17 mouse cellular contexts compared by ENCODE assay signal in genomic region chr1:136220037-136220871, GRCm38 (mm10). TPM values are rescaled to one million over a fixed set of nuclear protein-coding genes. Genes with fewer than 3 reads are reported as not detected.
DNase-seq lines count a peak whose midpoint lies in the region; ATAC-seq and TF ChIP-seq lines count a peak whose summit lies in the region.
"Had no signal": no experiment of that assay in that cellular context is flagged by ENCODE, and none has a peak within 500 bp of the region (broad histone marks: within the 10 kb centered on the region; RNA-seq: fewer than 3 reads in every experiment).

No protein-coding gene starts in this region.

- peak overlapping the region; percentile 62 for H3K27ac ChIP-seq in kidney, embryonic 15.5 days
- H3K27ac ChIP-seq in kidney, adult 2 months (ENCODE audit: insufficient read depth, low read depth, low read length) = no peak overlapping the region
- H3K27ac ChIP-seq in ES-Bruce4 (ENCODE audit: insufficient read depth, low read length) = peak overlapping the region; percentile 84
- peak overlapping the region; percentile 73 for H3K27ac ChIP-seq in intestine, postnatal 0 days (ENCODE audit: low read depth, low read length)
- H3K27ac ChIP-seq in liver, postnatal 0 days (ENCODE audit: low read depth) = no peak overlapping the region

- H3K27me3 ChIP-seq in kidney, embryonic 15.5 days = no peaks in the 10 kb centered on the region
- H3K27me3 ChIP-seq in kidney, adult 2 months (replicated peaks; ENCODE audit: control insufficient read depth, insufficient read depth, low read length) = no peaks in the 10 kb centered on the region
- no peaks in the 10 kb centered on the region for H3K27me3 ChIP-seq in ES-Bruce4 (ENCODE audit: control insufficient read depth, insufficient read depth, low read length, poor library complexity, severe bottlenecking)
- H3K27me3 ChIP-seq in intestine, postnatal 0 days (replicated peaks; ENCODE audit: control insufficient read depth, insufficient read depth, low read length) = no peaks in the 10 kb centered on the region
- 0 out of 2 replicates have a peak, but pooled peaks cover 2% of the 10 kb centered on the region for H3K27me3 ChIP-seq in liver, postnatal 0 days (ENCODE audit: insufficient read depth, low read length)

- H3K4me1 ChIP-seq in kidney, embryonic 15.5 days = no peaks in the 10 kb centered on the region
- peaks cover 20% of the 10 kb centered on the region; the same call in 1 of the 2 replicates for H3K4me1 ChIP-seq in kidney, adult 2 months (ENCODE audit: control insufficient read depth, insufficient read depth, low read length)
- peaks cover 7% of the 10 kb centered on the region for H3K4me1 ChIP-seq in ES-Bruce4 (ENCODE audit: control insufficient read depth, insufficient read depth, low read length)
- H3K4me1 ChIP-seq in intestine, postnatal 0 days (replicated peaks; ENCODE audit: control insufficient read depth, insufficient read depth, low read length) = peaks cover 7% of the 10 kb centered on the region; the same call in 1 of the 2 replicates
- no peaks in the 10 kb centered on the region for H3K4me1 ChIP-seq in liver, postnatal 0 days (ENCODE audit: insufficient read depth)

- peak; percentile 70 for ATAC-seq in kidney, embryonic 15.5 days (replicated peaks; ENCODE audit: low FRiP score)
- ATAC-seq in intestine, postnatal 0 days = peak; percentile 85
- no peak for ATAC-seq in granulocyte monocyte progenitor cell, adult 5-6 weeks (replicated peaks; ENCODE audit: poor library complexity, severe bottlenecking)
- ATAC-seq in liver, postnatal 0 days = no peak

- no peak overlapping the region for H3K4me2 ChIP-seq in kidney, embryonic 15.5 days
- peak overlapping the region; percentile 49 for H3K4me2 ChIP-seq in intestine, postnatal 0 days (replicated peaks; ENCODE audit: low read depth)
- H3K4me2 ChIP-seq in liver, postnatal 0 days (ENCODE audit: low read depth, low read length) = no peak overlapping the region

- H3K9me3 ChIP-seq in kidney, embryonic 15.5 days (replicated peaks) = no peaks in the 10 kb centered on the region
- no peaks in the 10 kb centered on the region for H3K9me3 ChIP-seq in ES-Bruce4 (replicated peaks; ENCODE audit: control insufficient read depth, insufficient read depth, low read length, poor library complexity, severe bottlenecking)
- no peaks in the 10 kb centered on the region for H3K9me3 ChIP-seq in intestine, postnatal 0 days (ENCODE audit: control insufficient read depth)
- no peaks in the 10 kb centered on the region for H3K9me3 ChIP-seq in liver, postnatal 0 days (ENCODE audit: low read length)
- H3K9me3 ChIP-seq: G1E had no signal

- WGBS in kidney, embryonic 15.5 days = 64% methylated on average over 10 of the region's 10 CpGs
- WGBS in kidney, adult 2 months = 62% methylated on average over 10 of the region's 10 CpGs
- 30% methylated on average over 10 of the region's 10 CpGs for WGBS in intestine, postnatal 0 days
- 72% methylated on average over 10 of the region's 10 CpGs for WGBS in liver, postnatal 0 days (ENCODE audit: insufficient replicate concordance)

- TF ChIP-seq CTCF in kidney, adult 2 months (conservative IDR thresholded peaks at IDR 0.05; ENCODE audit: insufficient read depth, insufficient read length, low read depth, low read length) = no peak
- TF ChIP-seq CTCF in ES-Bruce4 (IDR thresholded peaks at IDR 0.05; ENCODE audit: low read depth, low read length) = no peak
- no peak for TF ChIP-seq CTCF in intestine, postnatal 0 days (IDR thresholded peaks at IDR 0.05; ENCODE audit: low read depth)
- no peak for TF ChIP-seq CTCF in liver, postnatal 0 days (IDR thresholded peaks at IDR 0.05; ENCODE audit: low read depth)

- no peak for TF ChIP-seq POLR2A in kidney, adult 2 months (IDR thresholded peaks at IDR 0.05; ENCODE audit: low read depth, low read length)
- no peak for TF ChIP-seq POLR2A in ES-Bruce4 (IDR thresholded peaks at IDR 0.05; ENCODE audit: insufficient read depth, low read length)

- peak; percentile 70 for TF ChIP-seq EP300 in ES-Bruce4 (IDR thresholded peaks at IDR 0.05; ENCODE audit: insufficient read depth, low read depth, low read length)
- no peak for TF ChIP-seq EP300 in liver, postnatal 0 days (IDR thresholded peaks at IDR 0.05; ENCODE audit: low read depth)

- H3K36me3 ChIP-seq in kidney, embryonic 15.5 days = peaks cover 70% of the 10 kb centered on the region
- no peaks in the 10 kb centered on the region for H3K36me3 ChIP-seq in kidney, adult 2 months (ENCODE audit: control insufficient read depth, insufficient read depth, low read length)
- H3K36me3 ChIP-seq in ES-Bruce4 (ENCODE audit: control insufficient read depth, insufficient read depth, low read length, poor library complexity, severe bottlenecking) = 0 out of 2 replicates have a peak, but pooled peaks cover 8% of the 10 kb centered on the region
- H3K36me3 ChIP-seq in intestine, postnatal 0 days (ENCODE audit: control insufficient read depth, insufficient read depth) = peaks cover 34% of the 10 kb centered on the region
- no peaks in the 10 kb centered on the region for H3K36me3 ChIP-seq in liver, postnatal 0 days (replicated peaks; ENCODE audit: insufficient read depth, low read length)
- H3K36me3 ChIP-seq: G1E had no signal

- H3K4me3 ChIP-seq in kidney, embryonic 15.5 days (replicated peaks) = no peak overlapping the region
- H3K4me3 ChIP-seq in kidney, adult 2 months (ENCODE audit: insufficient read depth, low read depth, low read length) = no peak overlapping the region
- peak overlapping the region; percentile 23; the same call in 1 of the 2 replicates for H3K4me3 ChIP-seq in ES-Bruce4 (ENCODE audit: low read depth, low read length)
- H3K4me3 ChIP-seq in intestine, postnatal 0 days (ENCODE audit: low read depth, low read length) = no peak overlapping the region
- H3K4me3 ChIP-seq in liver, postnatal 0 days (ENCODE audit: low read depth, low read length) = no peak overlapping the region
- H3K4me3 ChIP-seq: erythroblast, embryonic 14.5 days had no signal

- DNase-seq in kidney, adult 2 months = no peak
- DNase-seq in lung, postnatal 25 days (ENCODE audit: low spot score) = peak; percentile 45
- no peak for DNase-seq in liver, postnatal 0 days
- DNase-seq in neural tube, embryonic 10.5 days (ENCODE audit: extremely low spot score, low spot score) = no peak
- DNase-seq: B cell, adult 2 months; cerebellum, adult 11 months; heart, postnatal 14 days; thymus, adult 2 months had no signal

- H3K9ac ChIP-seq in kidney, embryonic 15.5 days = no peak overlapping the region
- peak overlapping the region; percentile 9; the same call in 1 of the 2 replicates for H3K9ac ChIP-seq in ES-Bruce4 (ENCODE audit: low read depth, poor library complexity, severe bottlenecking)
- H3K9ac ChIP-seq in intestine, postnatal 0 days (ENCODE audit: low read depth, low read length) = no peak overlapping the region
- no peak overlapping the region for H3K9ac ChIP-seq in liver, postnatal 0 days (replicated peaks)

RNA-seq across cellular contexts. Expression of gene Mroh3, which starts 7.6 kb away (rescaled TPM):
- 0.30 and 0.48 TPM in 2 replicates for polyA plus RNA-seq in kidney, embryonic 15.5 days (2015; fragmentation: Nextera tagmentation; extraction: Ambion mirVana)
- polyA plus RNA-seq in kidney, adult 2 months (2012; rRNA removed) = 0.10 and 0.44 TPM in 2 replicates
- 0.99 and 1.3 TPM in 2 replicates for polyA plus RNA-seq in ES-Bruce4 (2011; ENCODE audit: insufficient read depth, insufficient read length, low read depth, missing spikeins)
- 0.04 and 0.25 TPM in 2 replicates for polyA plus RNA-seq in intestine, postnatal 0 days (2015; fragmentation: Nextera tagmentation; extraction: Ambion mirVana)
- total RNA-seq in granulocyte monocyte progenitor cell, adult 5-6 weeks (2014; fragmentation: Nextera tagmentation) = not detected in 2 replicates
- total RNA-seq in granulocyte monocyte progenitor cell, adult 5-6 weeks (2017) = not detected in 2 replicates
- polyA plus RNA-seq in liver, postnatal 0 days (2015; fragmentation: Nextera tagmentation; extraction: Ambion mirVana) = not detected in 2 replicates
- total RNA-seq: adrenal gland, postnatal 4 days; heart, postnatal 14 days; megakaryocyte progenitor cell, adult 5-6 weeks had no signal
- polyA plus RNA-seq: erythroblast, embryonic 14.5 days; G1E had no signal

RNA-seq across cellular contexts. Expression of gene Inava, which starts 13.8 kb away (rescaled TPM):
- polyA plus RNA-seq in kidney, embryonic 15.5 days (2015; fragmentation: Nextera tagmentation; extraction: Ambion mirVana) = 16.0 and 17.1 TPM in 2 replicates
- 10.5 and 13.5 TPM in 2 replicates for polyA plus RNA-seq in kidney, adult 2 months (2012; rRNA removed)
- 28.0 and 30.7 TPM in 2 replicates for polyA plus RNA-seq in ES-Bruce4 (2011; ENCODE audit: insufficient read depth, insufficient read length, low read depth, missing spikeins)
- polyA plus RNA-seq in intestine, postnatal 0 days (2015; fragmentation: Nextera tagmentation; extraction: Ambion mirVana) = 15.8 and 18.3 TPM in 2 replicates
- total RNA-seq in granulocyte monocyte progenitor cell, adult 5-6 weeks (2014; fragmentation: Nextera tagmentation) = not detected in 2 replicates
- total RNA-seq in granulocyte monocyte progenitor cell, adult 5-6 weeks (2017) = not detected in 2 replicates
- 0.09 TPM in 2 replicates for polyA plus RNA-seq in liver, postnatal 0 days (2015; fragmentation: Nextera tagmentation; extraction: Ambion mirVana)
- total RNA-seq: megakaryocyte progenitor cell, adult 5-6 weeks had no signal
- polyA plus RNA-seq: erythroblast, embryonic 14.5 days had no signal

RNA-seq across cellular contexts. Expression of gene Gpr25, which starts 40.4 kb away (rescaled TPM):
- not detected in 2 replicates for polyA plus RNA-seq in kidney, embryonic 15.5 days (2015; fragmentation: Nextera tagmentation; extraction: Ambion mirVana)
- 0.09 and 0.30 TPM in 2 replicates for polyA plus RNA-seq in kidney, adult 2 months (2012; rRNA removed)
- not detected in 2 replicates for polyA plus RNA-seq in ES-Bruce4 (2011; ENCODE audit: insufficient read depth, insufficient read length, low read depth, missing spikeins)
- polyA plus RNA-seq in intestine, postnatal 0 days (2015; fragmentation: Nextera tagmentation; extraction: Ambion mirVana) = not detected in 2 replicates
- not detected in 2 replicates for total RNA-seq in granulocyte monocyte progenitor cell, adult 5-6 weeks (2014; fragmentation: Nextera tagmentation)
- total RNA-seq in granulocyte monocyte progenitor cell, adult 5-6 weeks (2017) = not detected in 2 replicates
- not detected in 2 replicates for polyA plus RNA-seq in liver, postnatal 0 days (2015; fragmentation: Nextera tagmentation; extraction: Ambion mirVana)
- total RNA-seq: adrenal gland, postnatal 4 days; G1E; heart, postnatal 14 days; megakaryocyte progenitor cell, adult 5-6 weeks had no signal
- polyA plus RNA-seq: erythroblast, embryonic 14.5 days; G1E; gonadal fat pad, adult 2 months had no signal

Comparison
In these comparisons a context has a peak if more than half of its experiments do, and no peak if none do; other contexts are left out.
1. H3K27ac ChIP-seq: peak in kidney, embryonic 15.5 days (single experiment), ES-Bruce4 (single experiment) and intestine, postnatal 0 days (single experiment); none in kidney, adult 2 months (single experiment) and liver, postnatal 0 days (single experiment).
2. ATAC-seq: peak in kidney, embryonic 15.5 days (single experiment) and intestine, postnatal 0 days (single experiment); none in granulocyte monocyte progenitor cell, adult 5-6 weeks (single experiment) and liver, postnatal 0 days (single experiment).
3. RNA of gene Inava, which starts 13.8 kb away (polyA plus RNA-seq): 28.0 to 30.7 TPM in ES-Bruce4, 15.8 to 18.3 TPM in intestine, postnatal 0 days, 16.0 to 17.1 TPM in kidney, embryonic 15.5 days and 10.5 to 13.5 TPM in kidney, adult 2 months; 0.09 TPM in liver, postnatal 0 days; every median in the first group is over 10 times any median in the second.